Comparison of ENCODE assay signal across 23 mouse cellular contexts in the genomic region with DNA sequence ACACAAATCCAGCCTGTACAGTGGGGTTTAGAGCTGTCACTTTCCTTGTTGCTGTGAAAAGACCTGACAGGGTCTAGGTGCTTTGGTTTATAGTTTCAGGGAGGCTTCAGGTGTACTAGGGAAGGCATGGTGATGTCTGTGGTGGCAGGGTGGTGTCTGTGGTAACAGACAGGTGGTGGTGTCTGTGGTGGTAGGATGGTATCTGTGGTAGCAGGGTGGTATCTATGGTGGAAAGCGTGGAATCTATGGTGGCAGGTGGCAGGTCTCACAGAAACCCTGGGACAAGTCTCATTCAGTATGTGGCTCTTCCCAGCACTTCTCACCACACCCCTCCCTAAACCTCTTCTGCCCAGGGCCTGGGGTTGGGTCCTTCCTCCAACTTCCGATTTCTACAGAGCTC.
"Had no signal": no experiment of that assay in that cellular context is flagged by ENCODE, and none has a peak within 500 bp of the region (broad histone marks: within the 10 kb centered on the region; RNA-seq: fewer than 3 reads in every experiment).

No protein-coding gene starts in this region.

- DNase-seq: gastrocnemius, postnatal 14 days; gastrocnemius, postnatal 36 days; heart, adult 18-20 months; heart, postnatal 10 days; heart, postnatal 4 days; kidney, adult 18-20 months; kidney, adult 8-10 months; kidney, postnatal 10 days; kidney, postnatal 25 days; kidney, postnatal 4 days; left cerebral cortex, postnatal 4 days had no signal

- H3K27ac ChIP-seq: heart, embryonic 10.5 days; hindbrain, embryonic 10.5 days; hindbrain, embryonic 12.5 days; hindbrain, embryonic 14.5 days; intestine, embryonic 15.5 days; layer of hippocampus, adult 2 months; limb, embryonic 13.5 days; limb, embryonic 15.5 days had no signal

- H3K4me3 ChIP-seq: heart, embryonic 10.5 days; heart, embryonic 12.5 days; hindbrain, embryonic 10.5 days; hindbrain, embryonic 12.5 days; intestine, embryonic 15.5 days; layer of hippocampus, adult 2 months; limb, embryonic 13.5 days; limb, embryonic 15.5 days had no signal

- H3K4me2 ChIP-seq: heart, embryonic 12.5 days; hindbrain, embryonic 12.5 days; hindbrain, embryonic 14.5 days; intestine, embryonic 15.5 days; limb, embryonic 13.5 days; limb, embryonic 15.5 days had no signal

- H3K36me3 ChIP-seq: heart, embryonic 10.5 days; heart, embryonic 12.5 days; hindbrain, embryonic 10.5 days; hindbrain, embryonic 12.5 days; intestine, embryonic 15.5 days; limb, embryonic 13.5 days; limb, embryonic 15.5 days had no signal

- H3K4me1 ChIP-seq: heart, embryonic 10.5 days; hindbrain, embryonic 10.5 days; hindbrain, embryonic 12.5 days; intestine, embryonic 15.5 days; limb, embryonic 15.5 days had no signal

- H3K27me3 ChIP-seq: heart, embryonic 12.5 days; hindbrain, embryonic 12.5 days; intestine, embryonic 15.5 days; limb, embryonic 13.5 days; limb, embryonic 15.5 days had no signal

- ATAC-seq: hindbrain, embryonic 16.5 days; inflammation-experienced regulatory T-cells, adult 6 months; intestine, embryonic 15.5 days; intestine, postnatal 0 days had no signal

- H3K9me3 ChIP-seq: heart, embryonic 10.5 days; intestine, embryonic 15.5 days; limb, embryonic 15.5 days had no signal

- H3K9ac ChIP-seq: heart, embryonic 12.5 days; hindbrain, embryonic 12.5 days; hindbrain, embryonic 14.5 days; intestine, embryonic 15.5 days; limb, embryonic 13.5 days; limb, embryonic 15.5 days had no signal
